Mouse (Mus musculus) forebrain, embryonic 13.5 days (tissue): Measurements from ENCODE around the gene Arl16. TPM values are rescaled to one million over a fixed set of nuclear protein-coding genes. Genes with fewer than 3 reads are reported as not detected.
"Not testable (repeated sequence)": the region's sequence is repeated elsewhere in the genome, so short reads cannot be mapped to it uniquely, and the experiment has no call there.

Experiments used
- ATAC-seq: fragments of 200-750 bp; cut with Nextera tagmentation; 2 replicates; pipeline ENCODE4 v1.8.0; 2017
- H3K27ac ChIP-seq: fragments of 300-500 bp; sonication (generic); 2 replicates; pipeline ENCODE4 v1.5.1; 2015; ENCODE audit warnings: inconsistent platforms, mild to moderate bottlenecking, moderate library complexity
- H3K27me3 ChIP-seq: fragments of 300-500 bp; sonication (generic); 2 replicates; pipeline ENCODE4 v1.6.1; 2015; ENCODE audit warnings: mild to moderate bottlenecking, inconsistent platforms
- H3K36me3 ChIP-seq: fragments of 300-500 bp; sonication (generic); 2 replicates; pipeline ENCODE4 v1.6.1; 2015; ENCODE audit warnings: mild to moderate bottlenecking, inconsistent platforms; ENCODE audit not compliant: poor library complexity, severe bottlenecking
- H3K4me1 ChIP-seq: fragments of 300-500 bp; sonication (generic); 2 replicates; pipeline ENCODE4 v1.6.1; 2015; ENCODE audit warnings: inconsistent platforms
- H3K4me2 ChIP-seq: fragments of 300-500 bp; sonication (generic); 2 replicates; pipeline ENCODE4 v1.6.1; 2015; ENCODE audit warnings: inconsistent platforms, mild to moderate bottlenecking, moderate library complexity
- H3K4me3 ChIP-seq: fragments of 300-500 bp; sonication (generic); 2 replicates; pipeline ENCODE4 v1.5.1; 2015; ENCODE audit warnings: mild to moderate bottlenecking, inconsistent platforms
- H3K9ac ChIP-seq: fragments of 300-500 bp; sonication (generic); 2 replicates; pipeline ENCODE4 v1.6.1; 2015; ENCODE audit warnings: mild to moderate bottlenecking, inconsistent platforms
- H3K9me3 ChIP-seq: fragments of 300-500 bp; sonication (generic); replicated peaks from 2 replicates; pipeline ENCODE4 v1.6.1; 2016; ENCODE audit warnings: inconsistent platforms
- WGBS: fragments of 180-500 bp; shearing (Covaris S2); methylation state at CpG from one replicate; pipeline ENCODE4 v1.1.7; 2015; 5-methylcytosine and 5-hydroxymethylcytosine counted together
- polyA plus RNA-seq: library from polyadenylated mRNA; unstranded; fragments of >200 nt; fragmentation: Nextera tagmentation; extraction: Ambion mirVana; gene quantifications from 2 replicates; pipeline ENCODE4 v1.2.1, GENCODE M21; 2015

The Arl16 gene
- 49.8 and 56.5 TPM in 2 replicates for polyA plus RNA-seq

GRCm38 (mm10) chr11:120467051-120467735, at the start of gene Arl16:
Gene Arl16 (minus strand): TSS chr11:120467607.
- Histone ChIP-seq H3K4me2 (peak within 1 kb of the TSS; percentile 93), H3K9ac (peak within 1 kb of the TSS; percentile 96), H3K4me1 (peaks cover 27% of the 10 kb centered on the region), H3K36me3 (peaks cover 65% of the 10 kb centered on the region), H3K27ac (peak within 1 kb of the TSS; percentile 79), H3K27me3 (no peaks in the 10 kb centered on the region), H3K9me3 (no peaks in the 10 kb centered on the region), H3K4me3 (peak within 1 kb of the TSS; percentile 95)
- WGBS = under 1% methylated on average over 54 of the region's 54 CpGs
- peak; percentile 100 for ATAC-seq

GRCm38 (mm10) chr11:120517147-120517546, 49.7 kb upstream of the Arl16 start:
- Histone ChIP-seq H3K36me3 (no peaks in the 10 kb centered on the region), H3K4me2 (no peak overlapping the region), H3K4me1 (no peaks in the 10 kb centered on the region), H3K9ac (no peak overlapping the region), H3K9me3 (no peaks in the 10 kb centered on the region), H3K27ac (no peak overlapping the region), H3K27me3 (no peaks in the 10 kb centered on the region), H3K4me3 (no peak overlapping the region)
- 70% methylated on average over 4 of the region's 4 CpGs for WGBS
- no peak for ATAC-seq

GRCm38 (mm10) chr11:120515611-120516010, 48.2 kb upstream of the Arl16 start:
- Histone ChIP-seq H3K36me3 (no peaks in the 10 kb centered on the region), H3K27me3 (no peaks in the 10 kb centered on the region), H3K9ac (no peak overlapping the region), H3K27ac (no peak overlapping the region), H3K4me1 (peaks cover 2% of the 10 kb centered on the region), H3K4me3 (no peak overlapping the region), H3K9me3 (no peaks in the 10 kb centered on the region), H3K4me2 (0 out of 2 replicates have a peak overlapping the region, but pooled peaks have one; percentile 8)
- WGBS = 19% methylated on average over 17 of the region's 17 CpGs
- ATAC-seq = peak; percentile 67; the same call in 1 of the 2 replicates

GRCm38 (mm10) chr11:120514262-120514661, 46.9 kb upstream of the Arl16 start:
- H3K36me3 ChIP-seq, H3K27me3 ChIP-seq, ATAC-seq, H3K27ac ChIP-seq, H3K4me2 ChIP-seq, H3K9me3 ChIP-seq, H3K4me3 ChIP-seq, H3K9ac ChIP-seq, H3K4me1 ChIP-seq: not testable (repeated sequence)
- 84% methylated on average over 2 of the region's 2 CpGs for WGBS

GRCm38 (mm10) chr11:120512790-120513453, 45.5 kb upstream of the Arl16 start:
- H3K36me3 ChIP-seq = no peaks in the 10 kb centered on the region
- ATAC-seq = no peak
- peaks cover 7% of the 10 kb centered on the region for H3K4me1 ChIP-seq
- 54% methylated on average over 6 of the region's 6 CpGs for WGBS
- no peak overlapping the region for H3K9ac ChIP-seq
- no peak overlapping the region for H3K27ac ChIP-seq
- H3K4me2 ChIP-seq = no peak overlapping the region
- no peaks in the 10 kb centered on the region for H3K9me3 ChIP-seq
- no peaks in the 10 kb centered on the region for H3K27me3 ChIP-seq
- H3K4me3 ChIP-seq = no peak overlapping the region

- Histone ChIP-seq H3K9me3 (no peaks in the 10 kb centered on the region), H3K27ac (no peak overlapping the region), H3K36me3 (no peaks in the 10 kb centered on the region), H3K4me3 (no peak overlapping the region), H3K9ac (peak overlapping the region; percentile 58), H3K27me3 (no peaks in the 10 kb centered on the region), H3K4me1 (peaks cover 7% of the 10 kb centered on the region), H3K4me2 (peak overlapping the region; percentile 41)
- WGBS = 4% methylated on average over 16 of the region's 16 CpGs
- ATAC-seq = no peak
Measured at GRCm38 (mm10) chr11:120510375-120511030, 43.1 kb upstream of the Arl16 start.

GRCm38 (mm10) chr11:120509940-120510339, 42.5 kb upstream of the Arl16 start:
- H3K9me3 ChIP-seq = no peaks in the 10 kb centered on the region
- no peaks in the 10 kb centered on the region for H3K36me3 ChIP-seq
- no peak overlapping the region for H3K9ac ChIP-seq
- H3K4me2 ChIP-seq = 0 out of 2 replicates have a peak overlapping the region, but pooled peaks have one; percentile 41
- ATAC-seq = no peak
- H3K27me3 ChIP-seq = no peaks in the 10 kb centered on the region
- peaks cover 7% of the 10 kb centered on the region for H3K4me1 ChIP-seq
- no peak overlapping the region for H3K27ac ChIP-seq
- 31% methylated on average over 4 of the region's 4 CpGs for WGBS
- H3K4me3 ChIP-seq = no peak overlapping the region

GRCm38 (mm10) chr11:120508290-120508870, 41.0 kb upstream of the Arl16 start:
- Histone ChIP-seq H3K4me3 (no peak overlapping the region), H3K9me3 (no peaks in the 10 kb centered on the region), H3K36me3 (no peaks in the 10 kb centered on the region), H3K4me2 (no peak overlapping the region), H3K27me3 (no peaks in the 10 kb centered on the region), H3K9ac (no peak overlapping the region), H3K4me1 (peaks cover 7% of the 10 kb centered on the region), H3K27ac (no peak overlapping the region)
- WGBS = 86% methylated on average over 9 of the region's 9 CpGs
- ATAC-seq = no peak

- Histone ChIP-seq H3K27me3 (no peaks in the 10 kb centered on the region), H3K4me1 (peaks cover 7% of the 10 kb centered on the region), H3K9me3 (no peaks in the 10 kb centered on the region), H3K4me3 (no peak overlapping the region), H3K9ac (no peak overlapping the region), H3K36me3 (no peaks in the 10 kb centered on the region), H3K27ac (no peak overlapping the region), H3K4me2 (no peak overlapping the region)
- ATAC-seq = no peak
- 84% methylated on average over 13 of the region's 13 CpGs for WGBS
Measured at GRCm38 (mm10) chr11:120507611-120508289, 40.3 kb upstream of the Arl16 start.

GRCm38 (mm10) chr11:120506899-120507298, 39.5 kb upstream of the Arl16 start:
- Histone ChIP-seq H3K9me3 (no peaks in the 10 kb centered on the region), H3K4me3 (no peak overlapping the region), H3K9ac (no peak overlapping the region), H3K4me2 (no peak overlapping the region), H3K27me3 (no peaks in the 10 kb centered on the region), H3K27ac (no peak overlapping the region), H3K4me1 (peaks cover 7% of the 10 kb centered on the region), H3K36me3 (no peaks in the 10 kb centered on the region)
- no peak for ATAC-seq
- 58% methylated on average over 4 of the region's 4 CpGs for WGBS

- H3K4me2 ChIP-seq = no peak overlapping the region
- no peak overlapping the region for H3K27ac ChIP-seq
- H3K4me3 ChIP-seq = no peak overlapping the region
- peaks cover 5% of the 10 kb centered on the region for H3K4me1 ChIP-seq
- no peaks in the 10 kb centered on the region for H3K9me3 ChIP-seq
- no peak for ATAC-seq
- no peaks in the 10 kb centered on the region for H3K27me3 ChIP-seq
- H3K36me3 ChIP-seq = no peaks in the 10 kb centered on the region
- 93% methylated on average over 3 of the region's 3 CpGs for WGBS
- no peak overlapping the region for H3K9ac ChIP-seq
Measured at GRCm38 (mm10) chr11:120505661-120506060, 38.3 kb upstream of the Arl16 start.
